Mouse (Mus musculus) bone marrow macrophage, adult 2 months (primary cell): Measurements from ENCODE around the gene Slc29a1.

Source experiments
- CTCF ChIP-seq: IDR thresholded peaks from 2 replicates; pipeline ENCODE4 v1.5.1; 2012; ENCODE audit warnings: low read depth, mild to moderate bottlenecking, low read length, moderate library complexity
- POLR2A ChIP-seq: IDR thresholded peaks from 2 replicates; pipeline ENCODE4 v1.6.1; 2012; ENCODE audit warnings: mild to moderate bottlenecking, low read depth, low read length, borderline replicate concordance

DNA sequence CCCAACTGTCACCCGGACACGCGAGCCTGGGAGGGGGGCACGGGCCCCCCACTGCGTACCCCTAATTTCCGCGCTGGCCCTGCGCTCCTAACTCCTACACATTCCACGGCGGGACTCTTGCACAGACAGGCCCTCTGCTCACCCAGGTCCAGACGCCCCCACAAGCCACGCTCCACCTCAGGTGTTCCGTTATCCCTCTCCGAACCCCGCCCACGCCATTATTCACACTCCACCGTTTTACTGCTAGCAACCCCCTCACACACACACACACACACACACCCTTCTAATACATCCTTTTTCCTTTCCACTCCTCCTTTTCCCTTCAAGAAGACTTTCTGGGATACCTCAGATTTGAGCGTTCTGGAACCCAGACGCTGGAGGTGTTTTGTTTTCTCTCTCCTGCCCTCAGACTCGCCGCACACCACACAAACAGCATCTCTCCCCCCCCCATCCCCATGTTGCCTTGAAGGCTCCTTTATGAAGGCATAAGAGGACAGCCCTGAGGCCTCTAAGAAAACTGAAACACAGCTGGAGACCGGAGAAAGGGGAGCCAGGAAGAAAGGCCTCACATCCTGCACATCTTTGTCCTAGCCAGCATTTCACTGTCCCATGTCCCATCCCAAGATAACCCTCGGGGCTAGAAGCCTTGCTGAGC, 3.5 kb downstream of the Slc29a1 start:
- TF ChIP-seq POLR2A = no peak
- TF ChIP-seq CTCF = no peak
